ENCODE assay signal across 8 mouse cellular contexts in the genomic region with DNA sequence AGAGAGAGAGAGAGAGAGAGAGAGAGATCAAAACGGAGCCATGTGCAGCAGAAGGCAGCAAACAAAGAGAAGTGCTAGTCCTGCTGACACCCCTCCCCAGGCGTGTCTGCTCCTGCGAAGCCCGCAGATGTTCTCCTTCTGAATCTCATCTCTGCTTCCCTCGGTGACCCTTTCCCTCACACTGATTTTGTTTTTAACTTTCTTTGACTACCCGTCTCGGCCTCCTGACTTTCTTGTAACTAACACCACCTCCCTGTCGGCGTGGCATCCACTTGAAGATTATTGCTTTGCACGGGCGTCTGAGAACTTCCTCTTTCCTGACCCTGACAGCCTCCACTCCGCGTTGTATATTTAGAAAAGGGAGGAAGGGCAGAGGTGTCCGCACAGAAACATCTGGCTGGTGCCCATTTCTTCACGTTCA.
DNase-seq lines count a peak whose midpoint lies in the region; ATAC-seq lines count a peak whose summit lies in the region.

No protein-coding gene starts in this region.

- DNase-seq in midbrain, embryonic 10.5 days (ENCODE audit: low spot score): peak; percentile 40
- DNase-seq in midbrain, embryonic 11.5 days (ENCODE audit: low spot score, missing footprints): no peak
- DNase-seq in neural tube, embryonic 11.5 days (ENCODE audit: low spot score): peak; percentile 29
- DNase-seq in layer of hippocampus, adult 9-10 months (ENCODE audit: low spot score): no peak
- no peak for DNase-seq in left cerebral cortex, postnatal 14 days (ENCODE audit: low spot score in 2 of 2)

- no peaks in the 10 kb centered on the region for H3K9me3 ChIP-seq in midbrain, embryonic 10.5 days (replicated peaks)
- no peaks in the 10 kb centered on the region for H3K9me3 ChIP-seq in midbrain, embryonic 11.5 days (ENCODE audit: control insufficient read depth, low read length)
- H3K9me3 ChIP-seq in heart, embryonic 11.5 days (replicated peaks; ENCODE audit: control insufficient read depth, low read length): no peaks in the 10 kb centered on the region
- H3K9me3 ChIP-seq in limb, embryonic 12.5 days: no peaks in the 10 kb centered on the region
- H3K9me3 ChIP-seq in neural tube, embryonic 11.5 days (ENCODE audit: control insufficient read depth, low read length): no peaks in the 10 kb centered on the region
- no peaks in the 10 kb centered on the region for H3K9me3 ChIP-seq in hindbrain, embryonic 13.5 days

- no peaks in the 10 kb centered on the region for H3K36me3 ChIP-seq in midbrain, embryonic 10.5 days
- H3K36me3 ChIP-seq in midbrain, embryonic 11.5 days (ENCODE audit: control insufficient read depth, insufficient read depth, low read length): no peaks in the 10 kb centered on the region
- H3K36me3 ChIP-seq in heart, embryonic 11.5 days (ENCODE audit: control insufficient read depth, insufficient read depth, low read length): no peaks in the 10 kb centered on the region
- H3K36me3 ChIP-seq in limb, embryonic 12.5 days: no peaks in the 10 kb centered on the region
- no peaks in the 10 kb centered on the region for H3K36me3 ChIP-seq in neural tube, embryonic 11.5 days (ENCODE audit: control insufficient read depth, insufficient read depth, low read length)
- no peaks in the 10 kb centered on the region for H3K36me3 ChIP-seq in hindbrain, embryonic 13.5 days

- H3K27me3 ChIP-seq in midbrain, embryonic 10.5 days (ENCODE audit: low read depth, poor library complexity, severe bottlenecking): peaks cover 22% of the 10 kb centered on the region
- H3K27me3 ChIP-seq in midbrain, embryonic 11.5 days (ENCODE audit: control insufficient read depth, insufficient read depth, low read length): no peaks in the 10 kb centered on the region
- H3K27me3 ChIP-seq in heart, embryonic 11.5 days (ENCODE audit: control insufficient read depth, insufficient read depth, low read length): no peaks in the 10 kb centered on the region
- H3K27me3 ChIP-seq in limb, embryonic 12.5 days: peaks cover 4% of the 10 kb centered on the region; the same call in 1 of the 2 replicates
- H3K27me3 ChIP-seq in neural tube, embryonic 11.5 days (ENCODE audit: control insufficient read depth, insufficient read depth, low read length): no peaks in the 10 kb centered on the region
- H3K27me3 ChIP-seq in hindbrain, embryonic 13.5 days: no peaks in the 10 kb centered on the region

- H3K9ac ChIP-seq in midbrain, embryonic 11.5 days (ENCODE audit: low read length): no peak overlapping the region
- H3K9ac ChIP-seq in heart, embryonic 11.5 days (ENCODE audit: low read depth, low read length): no peak overlapping the region
- no peak overlapping the region for H3K9ac ChIP-seq in limb, embryonic 12.5 days (replicated peaks)
- H3K9ac ChIP-seq in neural tube, embryonic 11.5 days (ENCODE audit: low read length): no peak overlapping the region
- no peak overlapping the region for H3K9ac ChIP-seq in hindbrain, embryonic 13.5 days

- peak overlapping the region; percentile 23; the same call in 1 of the 2 replicates for H3K27ac ChIP-seq in midbrain, embryonic 10.5 days (replicated peaks)
- H3K27ac ChIP-seq in midbrain, embryonic 11.5 days (ENCODE audit: low read depth, low read length): no peak overlapping the region
- no peak overlapping the region for H3K27ac ChIP-seq in heart, embryonic 11.5 days (ENCODE audit: low read depth, low read length)
- peak overlapping the region; percentile 18; the same call in 1 of the 2 replicates for H3K27ac ChIP-seq in limb, embryonic 12.5 days
- no peak overlapping the region for H3K27ac ChIP-seq in neural tube, embryonic 11.5 days (ENCODE audit: low read depth, low read length)
- no peak overlapping the region for H3K27ac ChIP-seq in hindbrain, embryonic 13.5 days

- 0 out of 2 replicates have a peak, but pooled peaks cover 9% of the 10 kb centered on the region for H3K4me1 ChIP-seq in midbrain, embryonic 10.5 days
- no peaks in the 10 kb centered on the region for H3K4me1 ChIP-seq in midbrain, embryonic 11.5 days (ENCODE audit: control insufficient read depth, insufficient read depth, low read length)
- H3K4me1 ChIP-seq in heart, embryonic 11.5 days (ENCODE audit: control insufficient read depth, insufficient read depth, low read length): peaks cover 6% of the 10 kb centered on the region; the same call in 1 of the 2 replicates
- H3K4me1 ChIP-seq in limb, embryonic 12.5 days (replicated peaks): peaks cover 20% of the 10 kb centered on the region
- no peaks in the 10 kb centered on the region for H3K4me1 ChIP-seq in neural tube, embryonic 11.5 days (ENCODE audit: control insufficient read depth, insufficient read depth, low read length)
- H3K4me1 ChIP-seq in hindbrain, embryonic 13.5 days (replicated peaks): no peaks in the 10 kb centered on the region

- intact Hi-C loops in left cerebral cortex, postnatal 14 days (cut with DNase I): no loop called here

- no peak for ATAC-seq in midbrain, embryonic 11.5 days (ENCODE audit: low FRiP score)
- no peak for ATAC-seq in heart, embryonic 11.5 days (replicated peaks; ENCODE audit: insufficient number of reproducible peaks, low FRiP score, low TSS enrichment)
- ATAC-seq in limb, embryonic 12.5 days (ENCODE audit: insufficient number of reproducible peaks, insufficient read depth, low FRiP score, low TSS enrichment, low read depth): no peak
- ATAC-seq in neural tube, embryonic 11.5 days (ENCODE audit: insufficient read depth, low FRiP score, low TSS enrichment): no peak
- ATAC-seq in hindbrain, embryonic 13.5 days (ENCODE audit: low FRiP score): no peak

- H3K4me3 ChIP-seq in midbrain, embryonic 10.5 days: no peak overlapping the region
- H3K4me3 ChIP-seq in midbrain, embryonic 11.5 days (ENCODE audit: low read depth, low read length): no peak overlapping the region
- no peak overlapping the region for H3K4me3 ChIP-seq in heart, embryonic 11.5 days (ENCODE audit: low read depth, low read length)
- H3K4me3 ChIP-seq in limb, embryonic 12.5 days (replicated peaks): 0 out of 2 replicates have a peak overlapping the region, but pooled peaks have one; percentile 13
- H3K4me3 ChIP-seq in neural tube, embryonic 11.5 days (ENCODE audit: low read depth, low read length): no peak overlapping the region
- H3K4me3 ChIP-seq in hindbrain, embryonic 13.5 days: no peak overlapping the region

- 63% methylated on average over 15 of the region's 15 CpGs for WGBS in midbrain, embryonic 10.5 days
- 68% methylated on average over 15 of the region's 15 CpGs for WGBS in midbrain, embryonic 11.5 days
- WGBS in heart, embryonic 11.5 days (ENCODE audit: insufficient replicate concordance): 16% methylated on average over 15 of the region's 15 CpGs
- 8% methylated on average over 15 of the region's 15 CpGs for WGBS in limb, embryonic 12.5 days
- whole genome bisulfite sequencing in neural tube, embryonic 11.5 days: 58% methylated on average over 15 of the region's 15 CpGs
- WGBS in hindbrain, embryonic 13.5 days: 77% methylated on average over 15 of the region's 15 CpGs

- H3K4me2 ChIP-seq in midbrain, embryonic 11.5 days: no peak overlapping the region
- H3K4me2 ChIP-seq in heart, embryonic 11.5 days: peak overlapping the region; percentile 53
- peak overlapping the region; percentile 50 for H3K4me2 ChIP-seq in limb, embryonic 12.5 days
- H3K4me2 ChIP-seq in neural tube, embryonic 11.5 days (ENCODE audit: low read depth): no peak overlapping the region
- H3K4me2 ChIP-seq in hindbrain, embryonic 13.5 days: no peak overlapping the region

Comparison
In these comparisons a context has a peak if more than half of its experiments do, and no peak if none do; other contexts are left out.
1. DNase-seq: peak in midbrain, embryonic 10.5 days (single experiment) and neural tube, embryonic 11.5 days (single experiment); none in midbrain, embryonic 11.5 days (single experiment), layer of hippocampus, adult 9-10 months (single experiment) and left cerebral cortex, postnatal 14 days (0 of 2).
2. H3K27ac ChIP-seq: peak in midbrain, embryonic 10.5 days (single experiment) and limb, embryonic 12.5 days (single experiment); none in midbrain, embryonic 11.5 days (single experiment), heart, embryonic 11.5 days (single experiment), neural tube, embryonic 11.5 days (single experiment) and hindbrain, embryonic 13.5 days (single experiment).
3. H3K4me2 ChIP-seq: peak in heart, embryonic 11.5 days (single experiment) and limb, embryonic 12.5 days (single experiment); none in midbrain, embryonic 11.5 days (single experiment), neural tube, embryonic 11.5 days (single experiment) and hindbrain, embryonic 13.5 days (single experiment).